Mouse (Mus musculus): ENCODE results near the gene Zcchc7. TPM values are rescaled to one million over a fixed set of nuclear protein-coding genes. Genes with fewer than 3 reads are reported as not detected.
A peak's percentile ranks its signal among the peaks of the same experiment; 100 is the strongest.

The Zcchc7 gene
- polyA plus RNA-seq, 1 experiment, result 5.3 TPM

- Histone ChIP-seq H3K36me3 (ENCODE audit: control insufficient read depth, insufficient read depth) (peaks cover 5% of the 10 kb centered on the region), H3K79me3 (ENCODE audit: low read depth) (no peaks in the 10 kb centered on the region), H3K4me3 (ENCODE audit: insufficient read depth, poor library complexity, severe bottlenecking) (no peak overlapping the region), H3ac (ENCODE audit: control insufficient read depth, insufficient read length, low read depth) (no peak overlapping the region), H3K79me2 (ENCODE audit: control insufficient read depth, insufficient read depth) (no peaks in the 10 kb centered on the region), H3K27me3 (ENCODE audit: control insufficient read depth, insufficient read depth, insufficient read length) (no peaks in the 10 kb centered on the region)
- no peak for TF ChIP-seq USF1 (IDR thresholded peaks at IDR 0.05; ENCODE audit: low read depth)
- no peak for TF ChIP-seq CTCF (IDR thresholded peaks at IDR 0.05; ENCODE audit: control insufficient read depth, insufficient read depth, insufficient read length)
- TF ChIP-seq MYOD1 (IDR thresholded peaks at IDR 0.05; ENCODE audit: control insufficient read depth, insufficient read length, low read depth), result no peak
- TF ChIP-seq MYOG (IDR thresholded peaks at IDR 0.05; ENCODE audit: control insufficient read depth, extremely low read depth, insufficient read length), result no peak
- TF ChIP-seq FOSL1 (IDR thresholded peaks at IDR 0.05; ENCODE audit: insufficient read depth, low read length, poor library complexity, severe bottlenecking), result no peak
- no peak for TF ChIP-seq MAX (IDR thresholded peaks at IDR 0.05)
- no peak for TF ChIP-seq CEBPB (IDR thresholded peaks at IDR 0.05; ENCODE audit: low read depth)
Measured at GRCm38 (mm10) chr4:44905651-44906271, 150.1 kb downstream of the Zcchc7 start.

GRCm38 (mm10) chr4:44906399-44906798 lies 150.7 kb downstream of the Zcchc7 start:
- H3K4me3 ChIP-seq (ENCODE audit: insufficient read depth, poor library complexity, severe bottlenecking), result no peak overlapping the region
- no peaks in the 10 kb centered on the region for H3K27me3 ChIP-seq (ENCODE audit: control insufficient read depth, insufficient read depth, insufficient read length)
- H3ac ChIP-seq (ENCODE audit: control insufficient read depth, insufficient read length, low read depth), result no peak overlapping the region
- no peaks in the 10 kb centered on the region for H3K79me3 ChIP-seq (ENCODE audit: low read depth)
- peaks cover 5% of the 10 kb centered on the region for H3K36me3 ChIP-seq (ENCODE audit: control insufficient read depth, insufficient read depth)
- H3K79me2 ChIP-seq (ENCODE audit: control insufficient read depth, insufficient read depth), result no peaks in the 10 kb centered on the region
- TF ChIP-seq CEBPB (IDR thresholded peaks at IDR 0.05; ENCODE audit: low read depth) (no peak), MYOG (IDR thresholded peaks at IDR 0.05; ENCODE audit: control insufficient read depth, extremely low read depth, insufficient read length) (no peak), USF1 (IDR thresholded peaks at IDR 0.05; ENCODE audit: low read depth) (no peak), FOSL1 (IDR thresholded peaks at IDR 0.05; ENCODE audit: insufficient read depth, low read length, poor library complexity, severe bottlenecking) (no peak), CTCF (IDR thresholded peaks at IDR 0.05; ENCODE audit: control insufficient read depth, insufficient read depth, insufficient read length) (no peak), MYOD1 (IDR thresholded peaks at IDR 0.05; ENCODE audit: control insufficient read depth, insufficient read length, low read depth) (no peak), MAX (IDR thresholded peaks at IDR 0.05) (no peak)

- Histone ChIP-seq H3K79me2 (ENCODE audit: control insufficient read depth, insufficient read depth) (no peaks in the 10 kb centered on the region), H3K27me3 (ENCODE audit: control insufficient read depth, insufficient read depth, insufficient read length) (no peaks in the 10 kb centered on the region), H3ac (ENCODE audit: control insufficient read depth, insufficient read length, low read depth) (no peak overlapping the region), H3K36me3 (ENCODE audit: control insufficient read depth, insufficient read depth) (no peaks in the 10 kb centered on the region), H3K79me3 (ENCODE audit: low read depth) (no peaks in the 10 kb centered on the region), H3K4me3 (ENCODE audit: insufficient read depth, poor library complexity, severe bottlenecking) (no peak overlapping the region)
- peak; percentile 1 for TF ChIP-seq CTCF (IDR thresholded peaks at IDR 0.05; ENCODE audit: control insufficient read depth, insufficient read depth, insufficient read length)
- TF ChIP-seq MAX (IDR thresholded peaks at IDR 0.05), result no peak
Measured at GRCm38 (mm10) chr4:44910065-44910464, 154.4 kb downstream of the Zcchc7 start.

GRCm38 (mm10) chr4:44910857-44911256 lies 155.2 kb downstream of the Zcchc7 start:
- Histone ChIP-seq H3K4me3 (ENCODE audit: insufficient read depth, poor library complexity, severe bottlenecking) (no peak overlapping the region), H3K79me2 (ENCODE audit: control insufficient read depth, insufficient read depth) (no peaks in the 10 kb centered on the region), H3K27me3 (ENCODE audit: control insufficient read depth, insufficient read depth, insufficient read length) (no peaks in the 10 kb centered on the region), H3K79me3 (ENCODE audit: low read depth) (no peaks in the 10 kb centered on the region), H3K36me3 (ENCODE audit: control insufficient read depth, insufficient read depth) (no peaks in the 10 kb centered on the region), H3ac (ENCODE audit: control insufficient read depth, insufficient read length, low read depth) (no peak overlapping the region)
- TF ChIP-seq USF1 (IDR thresholded peaks at IDR 0.05; ENCODE audit: low read depth), result no peak

- Histone ChIP-seq H3K36me3 (ENCODE audit: control insufficient read depth, insufficient read depth) (no peaks in the 10 kb centered on the region), H3ac (ENCODE audit: control insufficient read depth, insufficient read length, low read depth) (no peak overlapping the region), H3K79me2 (ENCODE audit: control insufficient read depth, insufficient read depth) (no peaks in the 10 kb centered on the region), H3K79me3 (ENCODE audit: low read depth) (no peaks in the 10 kb centered on the region), H3K4me3 (ENCODE audit: insufficient read depth, poor library complexity, severe bottlenecking) (no peak overlapping the region), H3K27me3 (ENCODE audit: control insufficient read depth, insufficient read depth, insufficient read length) (no peaks in the 10 kb centered on the region)
- no peak for TF ChIP-seq CEBPB (IDR thresholded peaks at IDR 0.05; ENCODE audit: low read depth)
Measured at GRCm38 (mm10) chr4:44917312-44917848, 161.7 kb downstream of the Zcchc7 start.

- Histone ChIP-seq H3K27me3 (ENCODE audit: control insufficient read depth, insufficient read depth, insufficient read length) (no peaks in the 10 kb centered on the region), H3K79me2 (ENCODE audit: control insufficient read depth, insufficient read depth) (no peaks in the 10 kb centered on the region), H3K36me3 (ENCODE audit: control insufficient read depth, insufficient read depth) (no peaks in the 10 kb centered on the region), H3K4me3 (ENCODE audit: insufficient read depth, poor library complexity, severe bottlenecking) (no peak overlapping the region), H3K79me3 (ENCODE audit: low read depth) (no peaks in the 10 kb centered on the region), H3ac (ENCODE audit: control insufficient read depth, insufficient read length, low read depth) (no peak overlapping the region)
- TF ChIP-seq CEBPB (IDR thresholded peaks at IDR 0.05; ENCODE audit: low read depth), result no peak
- no peak for TF ChIP-seq MAX (IDR thresholded peaks at IDR 0.05)
- TF ChIP-seq MYOD1 (IDR thresholded peaks at IDR 0.05; ENCODE audit: control insufficient read depth, insufficient read length, low read depth), result no peak
- no peak for TF ChIP-seq CTCF (IDR thresholded peaks at IDR 0.05; ENCODE audit: control insufficient read depth, insufficient read depth, insufficient read length)
Measured at GRCm38 (mm10) chr4:44917907-44918306, 162.2 kb downstream of the Zcchc7 start.

Data from C2C12 (cell line).